Mouse (Mus musculus) stomach, embryonic 14.5 days (tissue): Measurements from ENCODE around the gene Sap25. TPM values are rescaled to one million over a fixed set of nuclear protein-coding genes. Genes with fewer than 3 reads are reported as not detected.
A peak's percentile ranks its signal among the peaks of the same experiment; 100 is the strongest.

Experiments used
- ATAC-seq: fragments of 200-750 bp; cut with Nextera tagmentation; 2 replicates; pipeline ENCODE4 v1.8.0; 2017; ENCODE audit warnings: low read depth, moderate TSS enrichment; ENCODE audit not compliant: insufficient number of reproducible peaks, insufficient read depth, low FRiP score
- H3K27ac ChIP-seq: fragments of 300-500 bp; sonication (generic); 2 replicates; pipeline ENCODE4 v1.5.1; 2014; ENCODE audit warnings: mild to moderate bottlenecking, low read length, moderate library complexity, mixed read lengths
- H3K27me3 ChIP-seq: fragments of 300-500 bp; sonication (generic); 2 replicates; pipeline ENCODE4 v1.6.1; 2014; ENCODE audit warnings: low read length, control low read depth, mixed read lengths; ENCODE audit not compliant: control insufficient read depth, insufficient read depth
- H3K36me3 ChIP-seq: fragments of 300-500 bp; sonication (generic); 2 replicates; pipeline ENCODE4 v1.6.1; 2014; ENCODE audit warnings: mild to moderate bottlenecking, control low read depth, low read length, moderate library complexity, mixed read lengths; ENCODE audit not compliant: control insufficient read depth, insufficient read depth
- H3K4me1 ChIP-seq: fragments of 300-500 bp; sonication (generic); 2 replicates; pipeline ENCODE4 v1.6.1; 2014; ENCODE audit warnings: low read length, control low read depth, mixed read lengths; ENCODE audit not compliant: control insufficient read depth, insufficient read depth
- H3K4me2 ChIP-seq: fragments of 300-500 bp; sonication (generic); replicated peaks from 2 replicates; pipeline ENCODE4 v1.6.1; 2014; ENCODE audit warnings: low read depth, low read length, control low read depth
- H3K4me3 ChIP-seq: fragments of 300-500 bp; sonication (generic); 2 replicates; pipeline ENCODE4 v1.5.1; 2014; ENCODE audit warnings: low read depth, low read length, control low read depth
- H3K9ac ChIP-seq: fragments of 300-500 bp; sonication (generic); replicated peaks from 2 replicates; pipeline ENCODE4 v1.6.1; 2014; ENCODE audit warnings: low read depth, mild to moderate bottlenecking, control low read depth, low read length, moderate library complexity, mixed read lengths
- H3K9me3 ChIP-seq: fragments of 300-500 bp; sonication (generic); 2 replicates; pipeline ENCODE4 v1.6.1; 2016; ENCODE audit warnings: low read depth, low read length, control low read depth; ENCODE audit not compliant: control insufficient read depth
- WGBS: fragments of 180-500 bp; shearing (Covaris S2); extraction: QIAGEN DNeasy Blood & Tissue Kit; methylation state at CpG from one replicate; pipeline ENCODE4 v1.1.7; 2014; 5-methylcytosine and 5-hydroxymethylcytosine counted together
- polyA plus RNA-seq: library from polyadenylated mRNA; unstranded; fragments of >200 nt; fragmentation: Nextera tagmentation; extraction: Ambion mirVana; gene quantifications from 2 replicates; pipeline ENCODE4 v1.2.1, GENCODE M21; 2014

The Sap25 gene
- polyA plus RNA-seq, 1 experiment from 2014 or later = 9.8 TPM

DNA sequence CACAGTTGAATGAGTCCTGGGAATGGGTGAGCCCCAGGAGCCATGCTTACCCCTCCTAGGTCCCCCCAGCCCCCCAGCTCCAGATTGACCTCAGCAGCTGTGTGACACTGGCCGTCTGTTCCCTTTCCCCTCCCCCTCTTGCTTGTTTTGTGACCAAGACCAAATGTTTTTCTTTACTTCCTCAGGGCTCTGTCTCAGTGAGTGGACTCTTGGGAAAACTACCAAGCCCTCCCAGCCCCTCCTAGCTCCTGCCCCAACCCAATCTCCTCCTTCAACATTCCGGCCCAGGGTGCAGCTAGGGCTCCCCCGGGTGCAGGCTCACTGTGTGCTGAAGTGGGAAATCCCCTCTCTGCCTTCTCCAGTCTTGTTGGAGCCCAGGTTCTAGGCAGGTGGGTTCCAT is 10.5 kb upstream of the Sap25 start:
- 17% methylated on average over 3 of the region's 3 CpGs for WGBS
- peak overlapping the region; percentile 14; the same call in 1 of the 2 replicates for H3K9ac ChIP-seq
- ATAC-seq = no peak
- H3K4me2 ChIP-seq = peak overlapping the region; percentile 61
- peaks cover 27% of the 10 kb centered on the region for H3K4me1 ChIP-seq
- H3K4me3 ChIP-seq = peak overlapping the region; percentile 91; the same call in 1 of the 2 replicates
- H3K36me3 ChIP-seq = peaks cover 23% of the 10 kb centered on the region
- no peaks in the 10 kb centered on the region for H3K27me3 ChIP-seq
- H3K9me3 ChIP-seq = no peaks in the 10 kb centered on the region
- H3K27ac ChIP-seq = peak overlapping the region; percentile 97

DNA sequence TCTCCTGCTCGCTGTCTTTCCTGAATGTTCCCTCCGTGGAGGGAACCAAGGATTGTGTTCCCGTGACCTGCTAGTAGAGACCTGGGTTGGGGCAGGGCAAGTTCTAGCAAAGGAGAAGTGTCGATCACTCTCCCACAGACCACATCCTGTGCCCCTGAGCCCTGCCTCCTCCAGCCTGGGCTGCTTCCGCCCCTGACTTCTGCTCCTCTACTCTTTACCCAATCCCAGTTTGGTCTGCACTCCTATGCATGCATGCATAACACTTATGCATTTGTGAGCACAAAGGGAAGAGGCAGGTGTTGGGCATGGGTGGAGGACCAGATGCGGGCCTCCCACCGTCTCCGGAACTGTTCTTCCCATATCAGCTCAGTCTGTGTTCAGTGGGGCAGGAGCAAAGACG is 10.0 kb upstream of the Sap25 start:
- H3K9me3 ChIP-seq = no peaks in the 10 kb centered on the region
- 51% methylated on average over 9 of the region's 9 CpGs for WGBS
- H3K27ac ChIP-seq = peak overlapping the region; percentile 97
- peaks cover 27% of the 10 kb centered on the region for H3K4me1 ChIP-seq
- ATAC-seq = no peak
- H3K27me3 ChIP-seq = no peaks in the 10 kb centered on the region
- peak overlapping the region; percentile 91; the same call in 1 of the 2 replicates for H3K4me3 ChIP-seq
- H3K36me3 ChIP-seq = peaks cover 29% of the 10 kb centered on the region
- H3K4me2 ChIP-seq = peak overlapping the region; percentile 61
- peak overlapping the region; percentile 14; the same call in 1 of the 2 replicates for H3K9ac ChIP-seq

DNA sequence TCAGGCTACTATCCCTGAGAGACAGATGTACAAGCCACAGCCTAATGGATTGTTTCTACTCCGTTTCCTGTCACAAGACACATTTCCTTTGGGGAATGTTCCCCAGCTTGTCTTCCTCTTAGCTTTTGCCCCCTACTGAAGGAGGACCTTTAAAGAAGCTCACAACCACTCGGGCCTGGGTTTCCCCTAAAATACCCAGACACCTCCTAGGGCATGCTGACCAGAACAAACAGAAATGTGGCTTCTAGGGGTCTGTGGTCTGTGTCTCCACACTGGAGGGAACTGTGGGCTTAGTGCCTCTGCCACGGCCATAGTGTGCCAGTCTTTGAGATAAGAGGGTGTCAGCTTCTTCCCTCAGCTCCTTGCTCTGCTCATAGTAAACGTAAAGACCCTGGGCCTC is 9.5 kb upstream of the Sap25 start:
- Histone ChIP-seq H3K36me3 (peaks cover 33% of the 10 kb centered on the region), H3K4me1 (peaks cover 27% of the 10 kb centered on the region), H3K4me3 (peak overlapping the region; percentile 91; the same call in 1 of the 2 replicates), H3K27me3 (no peaks in the 10 kb centered on the region), H3K4me2 (peak overlapping the region; percentile 61), H3K9me3 (no peaks in the 10 kb centered on the region), H3K9ac (no peak overlapping the region), H3K27ac (peak overlapping the region; percentile 97; the same call in 1 of the 2 replicates)
- WGBS = 55% methylated on average over 4 of the region's 4 CpGs
- no peak for ATAC-seq

DNA sequence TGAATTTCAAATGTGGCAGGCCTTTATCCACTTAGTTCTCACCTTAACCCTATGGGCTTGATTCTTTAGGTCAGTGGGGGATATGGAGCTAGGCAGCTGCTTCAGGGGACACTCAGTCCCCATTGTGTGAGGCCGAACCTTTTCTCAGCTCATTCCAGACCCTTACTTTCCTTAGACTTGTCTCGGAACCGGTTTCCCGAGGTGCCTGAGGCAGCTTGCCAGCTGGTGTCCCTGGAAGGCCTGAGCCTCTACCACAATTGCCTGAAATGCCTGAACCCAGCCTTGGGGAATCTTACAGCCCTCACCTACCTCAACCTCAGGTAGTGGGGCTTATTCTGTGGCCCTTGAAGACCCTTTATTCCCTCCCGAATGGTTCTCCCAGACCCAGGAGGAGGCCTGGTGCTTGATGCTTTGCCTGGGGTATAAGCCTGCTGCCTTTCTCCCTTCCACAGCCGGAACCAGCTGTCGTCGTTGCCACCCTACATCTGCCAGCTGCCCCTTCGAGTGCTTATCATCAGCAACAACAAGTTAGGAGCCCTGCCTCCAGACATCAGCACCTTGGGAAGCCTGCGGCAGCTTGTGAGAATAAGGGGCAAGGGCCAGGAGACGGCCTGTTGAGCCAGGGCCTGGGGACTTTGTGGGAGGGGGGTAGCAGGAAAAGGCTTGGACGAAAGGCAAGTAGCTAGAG is 7.6 kb upstream of the Sap25 start:
- Histone ChIP-seq H3K4me2 (no peak overlapping the region), H3K4me1 (peaks cover 27% of the 10 kb centered on the region), H3K4me3 (no peak overlapping the region), H3K27me3 (no peaks in the 10 kb centered on the region), H3K27ac (no peak overlapping the region), H3K9me3 (no peaks in the 10 kb centered on the region), H3K36me3 (peaks cover 52% of the 10 kb centered on the region), H3K9ac (no peak overlapping the region)
- no peak for ATAC-seq
- WGBS = 78% methylated on average over 12 of the region's 12 CpGs

DNA sequence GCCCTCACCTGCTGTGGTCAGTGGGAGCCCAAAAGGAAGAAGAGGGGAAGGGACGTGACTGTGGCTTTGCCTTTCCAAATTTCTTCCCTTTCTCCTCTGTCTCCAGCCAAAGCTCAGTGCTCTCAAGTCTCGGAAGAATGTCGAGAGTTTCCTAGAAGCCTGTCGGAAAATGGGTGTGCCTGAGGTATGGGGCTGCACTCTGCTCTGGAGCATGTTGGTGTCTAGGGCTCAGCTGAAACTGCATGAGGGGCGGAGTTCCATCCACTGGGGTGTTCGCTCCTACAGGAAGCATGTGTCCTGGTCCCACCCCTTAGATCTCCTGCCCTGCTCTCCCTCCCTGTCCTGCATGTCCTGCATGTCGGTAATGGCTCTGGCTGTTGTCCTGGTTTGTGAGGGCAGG is 1.7 kb upstream of the Sap25 start:
- H3K4me2 ChIP-seq = no peak overlapping the region
- no peaks in the 10 kb centered on the region for H3K4me1 ChIP-seq
- peaks cover 69% of the 10 kb centered on the region for H3K36me3 ChIP-seq
- H3K9me3 ChIP-seq = no peaks in the 10 kb centered on the region
- no peak overlapping the region for H3K4me3 ChIP-seq
- 78% methylated on average over 7 of the region's 7 CpGs for WGBS
- no peak overlapping the region for H3K27ac ChIP-seq
- H3K27me3 ChIP-seq = peaks cover 4% of the 10 kb centered on the region; the same call in 1 of the 2 replicates
- ATAC-seq = no peak
- H3K9ac ChIP-seq = no peak overlapping the region

DNA sequence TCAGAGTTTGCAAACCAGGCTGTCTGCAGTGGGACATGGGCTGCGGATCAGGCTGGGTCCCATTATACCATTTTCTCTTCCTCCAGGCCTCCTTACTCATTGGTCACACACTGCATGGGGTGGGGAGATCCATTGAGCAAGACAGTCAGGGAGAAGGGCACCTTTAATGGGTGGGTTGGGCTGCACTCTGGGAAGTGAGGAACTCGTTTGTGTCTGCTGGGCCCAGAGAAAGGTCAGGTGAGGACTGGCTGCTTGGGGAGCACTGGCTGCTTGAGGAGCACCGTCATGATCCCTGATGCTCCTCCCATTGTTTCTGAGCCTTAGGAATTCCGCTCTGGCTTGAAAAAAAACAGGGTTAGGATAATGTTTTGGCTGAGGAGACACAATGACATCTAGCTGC is 1.8 kb downstream of the Sap25 start:
- no peaks in the 10 kb centered on the region for H3K9me3 ChIP-seq
- peaks cover 40% of the 10 kb centered on the region for H3K36me3 ChIP-seq
- H3K27me3 ChIP-seq = peaks cover 8% of the 10 kb centered on the region; the same call in 1 of the 2 replicates
- 0 out of 2 replicates have a peak, but pooled peaks cover 2% of the 10 kb centered on the region for H3K4me1 ChIP-seq
- no peak overlapping the region for H3K9ac ChIP-seq
- no peak for ATAC-seq
- H3K27ac ChIP-seq = no peak overlapping the region
- no peak overlapping the region for H3K4me3 ChIP-seq
- no peak overlapping the region for H3K4me2 ChIP-seq
- WGBS = 39% methylated on average over 4 of the region's 4 CpGs

DNA sequence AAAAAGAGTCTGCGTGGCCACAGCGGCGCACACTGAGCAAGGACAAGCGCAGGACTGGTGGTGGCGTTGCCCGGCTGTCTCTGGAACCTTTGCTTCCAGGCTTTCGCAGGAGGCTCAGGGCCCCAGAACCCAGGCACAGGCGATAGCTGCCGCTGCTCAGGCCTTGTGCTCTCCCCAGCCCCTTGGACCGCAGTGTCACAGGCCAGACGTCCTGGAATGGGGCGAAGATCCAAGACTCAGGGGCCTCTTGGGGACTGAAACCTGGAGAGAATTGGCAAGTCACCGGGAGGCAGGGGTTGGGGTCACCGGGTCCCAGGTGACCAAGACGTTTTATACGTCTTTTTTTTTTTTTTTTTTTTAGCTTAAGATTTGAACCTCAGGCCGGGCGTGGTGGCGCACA is 3.4 kb downstream of the Sap25 start:
- Histone ChIP-seq H3K9me3 (no peaks in the 10 kb centered on the region), H3K9ac (no peak overlapping the region), H3K4me1 (peaks cover 11% of the 10 kb centered on the region; the same call in 1 of the 2 replicates), H3K36me3 (peaks cover 24% of the 10 kb centered on the region), H3K27me3 (peaks cover 8% of the 10 kb centered on the region; the same call in 1 of the 2 replicates), H3K4me3 (no peak overlapping the region), H3K4me2 (no peak overlapping the region), H3K27ac (no peak overlapping the region)
- WGBS = 50% methylated on average over 19 of the region's 19 CpGs
- ATAC-seq = no peak

DNA sequence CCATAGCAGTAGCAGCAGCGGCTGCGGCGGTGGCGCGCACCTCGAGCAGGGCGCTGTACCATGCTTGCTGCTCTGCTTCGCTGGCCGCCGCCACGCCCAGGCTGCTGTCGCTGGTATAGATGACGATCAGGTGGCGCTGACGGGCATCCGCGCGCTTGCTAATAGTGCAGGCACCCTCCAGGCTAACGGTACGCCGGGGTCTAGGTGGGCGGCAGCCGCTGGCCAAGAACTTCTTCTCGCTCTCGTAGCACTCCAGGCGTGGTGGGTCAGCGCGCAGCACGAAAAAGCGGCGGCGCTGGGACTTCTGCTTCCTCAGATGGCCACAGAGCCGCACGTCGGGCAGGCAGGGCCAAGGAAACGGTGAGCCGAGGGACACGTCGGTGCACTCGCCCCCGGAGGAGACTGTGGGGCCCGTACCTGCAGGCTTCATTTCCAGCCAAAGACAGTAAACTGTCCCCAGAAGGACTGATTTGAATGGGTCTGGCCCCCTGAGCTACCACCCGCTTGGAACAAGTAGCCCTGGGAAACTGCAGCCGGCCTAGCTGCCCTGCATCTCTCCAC is 4.0 kb downstream of the Sap25 start:
- WGBS = 5% methylated on average over 44 of the region's 44 CpGs
- peaks cover 17% of the 10 kb centered on the region for H3K4me1 ChIP-seq
- no peak for ATAC-seq
- no peak overlapping the region for H3K27ac ChIP-seq
- H3K4me2 ChIP-seq = peak overlapping the region; percentile 45
- peaks cover 8% of the 10 kb centered on the region; the same call in 1 of the 2 replicates for H3K27me3 ChIP-seq
- no peaks in the 10 kb centered on the region for H3K9me3 ChIP-seq
- H3K4me3 ChIP-seq = peak overlapping the region; percentile 14
- H3K36me3 ChIP-seq = peaks cover 20% of the 10 kb centered on the region
- H3K9ac ChIP-seq = no peak overlapping the region
